Mouse (Mus musculus) ES-E14 (cell line): ENCODE measurements around the gene Cd70.
A peak's percentile ranks its signal among the peaks of the same experiment; 100 is the strongest.

ENCODE experiments used
- CHD2 ChIP-seq: IDR thresholded peaks from 2 replicates; pipeline ENCODE4 v1.6.1; 2014; ENCODE audit warnings: mild to moderate bottlenecking, low read depth, low read length, inconsistent platforms
- HCFC1 ChIP-seq: IDR thresholded peaks from 2 replicates; pipeline ENCODE4 v1.6.1; 2012; ENCODE audit warnings: low read length, inconsistent platforms, borderline replicate concordance; ENCODE audit not compliant: insufficient read depth
- MAFK ChIP-seq: IDR thresholded peaks from 2 replicates; pipeline ENCODE4 v1.6.1; 2014; ENCODE audit warnings: mild to moderate bottlenecking, low read depth, low read length, inconsistent platforms; ENCODE audit not compliant: insufficient read depth
- ZC3H11A ChIP-seq: IDR thresholded peaks from 2 replicates; pipeline ENCODE4 v1.6.1; 2012; ENCODE audit warnings: low read depth, mild to moderate bottlenecking, inconsistent platforms, low read length, borderline replicate concordance
- ZNF384 ChIP-seq: IDR thresholded peaks from 2 replicates; pipeline ENCODE4 v1.6.1; 2012; ENCODE audit warnings: low read depth, low read length, inconsistent platforms

- peak; percentile 88 for TF ChIP-seq ZC3H11A
- no peak for TF ChIP-seq CHD2
- no peak for TF ChIP-seq MAFK
- no peak for TF ChIP-seq HCFC1
- TF ChIP-seq ZNF384: no peak
Measured at GRCm38 (mm10) chr17:57166800-57167791, 17.5 kb upstream of the Cd70 start.
